Mouse (Mus musculus): ENCODE data around the gene Prkab1. TPM values are rescaled to one million over a fixed set of nuclear protein-coding genes. Genes with fewer than 3 reads are reported as not detected.

Gene Prkab1
- total and polyA plus RNA-seq, 2 experiments from 2014 or later, result 47.0 TPM

DNA sequence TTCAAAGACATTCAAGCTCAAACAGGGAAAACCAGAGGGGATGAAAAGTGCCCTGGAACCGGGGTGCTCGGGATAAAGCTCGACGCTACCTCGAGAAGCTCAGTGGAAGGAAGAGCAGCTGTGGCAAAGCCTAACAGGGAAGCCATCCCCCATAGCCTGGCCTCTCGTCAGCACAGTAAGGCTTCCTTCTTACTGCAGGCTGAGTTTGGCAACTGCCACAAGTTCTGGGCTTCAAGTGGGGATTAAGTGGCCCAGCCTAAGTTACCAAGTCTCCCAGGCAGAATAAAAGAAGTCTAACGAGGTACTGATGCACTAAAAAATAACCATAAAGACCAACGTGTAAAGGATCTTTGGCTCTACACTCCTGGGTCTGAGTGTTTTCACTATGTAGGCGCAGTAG lies 6.1 kb downstream of the Prkab1 start:
- TF ChIP-seq CTCF (IDR thresholded peaks at IDR 0.05), result no peak
- Histone ChIP-seq H3K9me3 (ENCODE audit: low read length) (no peaks in the 10 kb centered on the region), H3K4me1 (ENCODE audit: insufficient read depth, low read length) (peaks cover 6% of the 10 kb centered on the region), H3K9ac (replicated peaks; ENCODE audit: low read length, poor library complexity, severe bottlenecking) (no peak overlapping the region), H3K27ac (ENCODE audit: low read depth, low read length) (no peak overlapping the region), H3K4me2 (ENCODE audit: low read depth, low read length, poor library complexity, severe bottlenecking) (no peak overlapping the region), H3K27me3 (ENCODE audit: insufficient read depth, low read length) (no peaks in the 10 kb centered on the region), H3K4me3 (ENCODE audit: low read depth, low read length) (no peak overlapping the region), H3K36me3 (ENCODE audit: insufficient read depth, low read length) (peaks cover 75% of the 10 kb centered on the region)
- ATAC-seq (ENCODE audit: low FRiP score) (no peak), DNase-seq (ENCODE audit: low spot score) (no peak)
- 92% methylated on average over 9 of the region's 9 CpGs for WGBS

- H3K36me3 ChIP-seq (ENCODE audit: insufficient read depth, low read length), result peaks cover 81% of the 10 kb centered on the region
- no peak for ATAC-seq (ENCODE audit: low FRiP score)
- no peak overlapping the region for H3K4me2 ChIP-seq (ENCODE audit: low read depth, low read length, poor library complexity, severe bottlenecking)
- H3K9ac ChIP-seq (replicated peaks; ENCODE audit: low read length, poor library complexity, severe bottlenecking), result no peak overlapping the region
- TF ChIP-seq CTCF (IDR thresholded peaks at IDR 0.05), result no peak
- no peak overlapping the region for H3K27ac ChIP-seq (ENCODE audit: low read depth, low read length)
- no peaks in the 10 kb centered on the region for H3K4me1 ChIP-seq (ENCODE audit: insufficient read depth, low read length)
- no peak for DNase-seq (ENCODE audit: low spot score)
- 94% methylated on average over 8 of the region's 8 CpGs for WGBS
- no peaks in the 10 kb centered on the region for H3K27me3 ChIP-seq (ENCODE audit: insufficient read depth, low read length)
- no peak overlapping the region for H3K4me3 ChIP-seq (ENCODE audit: low read depth, low read length)
- no peaks in the 10 kb centered on the region for H3K9me3 ChIP-seq (ENCODE audit: low read length)
These were observed 6.9 kb downstream of the Prkab1 start for GRCm38 (mm10) chr5:116017391-116017790.

DNA sequence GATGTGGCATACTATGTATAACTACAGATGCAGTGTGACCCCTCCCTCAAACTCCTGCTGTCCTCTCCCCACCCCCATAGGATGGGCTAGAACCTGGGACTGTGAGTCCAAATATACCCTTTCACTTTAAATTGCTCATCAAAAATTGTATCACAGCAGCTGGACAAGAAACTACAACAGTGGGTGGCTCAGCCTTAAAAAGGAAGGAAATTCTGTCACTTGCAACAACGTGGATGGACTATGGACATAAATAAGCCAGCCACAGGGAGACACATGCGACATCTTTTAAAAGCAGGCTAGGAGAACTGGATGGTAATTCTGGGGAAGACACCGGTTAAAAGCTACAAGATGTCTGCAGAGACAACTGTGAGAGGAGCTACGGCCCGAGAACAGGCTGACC lies 7.8 kb downstream of the Prkab1 start:
- DNase-seq (ENCODE audit: low spot score), result no peak
- no peak overlapping the region for H3K4me3 ChIP-seq (ENCODE audit: low read depth, low read length)
- H3K36me3 ChIP-seq (ENCODE audit: insufficient read depth, low read length), result peaks cover 78% of the 10 kb centered on the region
- H3K27me3 ChIP-seq (ENCODE audit: insufficient read depth, low read length), result no peaks in the 10 kb centered on the region
- H3K4me2 ChIP-seq (ENCODE audit: low read depth, low read length, poor library complexity, severe bottlenecking), result no peak overlapping the region
- no peaks in the 10 kb centered on the region for H3K9me3 ChIP-seq (ENCODE audit: low read length)
- TF ChIP-seq CTCF (IDR thresholded peaks at IDR 0.05), result no peak
- no peak overlapping the region for H3K9ac ChIP-seq (replicated peaks; ENCODE audit: low read length, poor library complexity, severe bottlenecking)
- no peak for ATAC-seq (ENCODE audit: low FRiP score)
- no peaks in the 10 kb centered on the region for H3K4me1 ChIP-seq (ENCODE audit: insufficient read depth, low read length)
- WGBS, result 96% methylated on average over 5 of the region's 5 CpGs
- no peak overlapping the region for H3K27ac ChIP-seq (ENCODE audit: low read depth, low read length)

GRCm38 (mm10) chr5:116014237-116014636 lies 10.1 kb downstream of the Prkab1 start:
- Histone ChIP-seq H3K4me2 (ENCODE audit: low read depth, low read length, poor library complexity, severe bottlenecking) (no peak overlapping the region), H3K4me1 (ENCODE audit: insufficient read depth, low read length) (no peaks in the 10 kb centered on the region), H3K36me3 (ENCODE audit: insufficient read depth, low read length) (peaks cover 60% of the 10 kb centered on the region), H3K4me3 (ENCODE audit: low read depth, low read length) (no peak overlapping the region), H3K27ac (ENCODE audit: low read depth, low read length) (no peak overlapping the region), H3K9ac (replicated peaks; ENCODE audit: low read length, poor library complexity, severe bottlenecking) (no peak overlapping the region), H3K27me3 (ENCODE audit: insufficient read depth, low read length) (no peaks in the 10 kb centered on the region), H3K9me3 (ENCODE audit: low read length) (no peaks in the 10 kb centered on the region)
- ATAC-seq (ENCODE audit: low FRiP score) (no peak), DNase-seq (ENCODE audit: low spot score) (no peak)
- WGBS, result 94% methylated on average over 11 of the region's 11 CpGs
- TF ChIP-seq CTCF (IDR thresholded peaks at IDR 0.05), result no peak

DNA sequence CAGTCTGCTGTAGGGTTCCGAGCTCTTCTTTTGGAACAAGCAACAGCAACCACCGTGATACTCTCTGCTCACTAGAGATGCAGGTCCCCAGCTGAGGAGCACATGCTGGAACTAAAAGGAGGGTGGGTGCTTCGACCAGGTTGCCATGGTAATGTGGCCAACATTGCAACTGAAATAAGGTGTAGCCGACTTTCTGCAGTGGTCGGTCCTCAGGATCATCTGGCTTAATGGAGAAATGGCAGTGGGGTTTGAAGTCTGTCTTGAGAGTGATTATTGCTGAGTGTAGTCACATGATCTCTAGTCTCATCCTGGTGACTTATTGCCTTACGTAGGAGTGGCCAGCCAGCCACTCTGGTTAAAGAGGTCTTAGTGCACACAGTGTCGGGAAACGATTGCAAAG lies 10.5 kb downstream of the Prkab1 start:
- Histone ChIP-seq H3K27ac (ENCODE audit: low read depth, low read length) (no peak overlapping the region), H3K4me3 (ENCODE audit: low read depth, low read length) (no peak overlapping the region), H3K36me3 (ENCODE audit: insufficient read depth, low read length) (peaks cover 56% of the 10 kb centered on the region), H3K4me2 (ENCODE audit: low read depth, low read length, poor library complexity, severe bottlenecking) (no peak overlapping the region), H3K27me3 (ENCODE audit: insufficient read depth, low read length) (no peaks in the 10 kb centered on the region), H3K4me1 (ENCODE audit: insufficient read depth, low read length) (no peaks in the 10 kb centered on the region), H3K9me3 (ENCODE audit: low read length) (no peaks in the 10 kb centered on the region), H3K9ac (replicated peaks; ENCODE audit: low read length, poor library complexity, severe bottlenecking) (no peak overlapping the region)
- no peak for ATAC-seq (ENCODE audit: low FRiP score)
- no peak for DNase-seq (ENCODE audit: low spot score)
- no peak for TF ChIP-seq CTCF (IDR thresholded peaks at IDR 0.05)
- WGBS, result 72% methylated on average over 8 of the region's 8 CpGs

DNA sequence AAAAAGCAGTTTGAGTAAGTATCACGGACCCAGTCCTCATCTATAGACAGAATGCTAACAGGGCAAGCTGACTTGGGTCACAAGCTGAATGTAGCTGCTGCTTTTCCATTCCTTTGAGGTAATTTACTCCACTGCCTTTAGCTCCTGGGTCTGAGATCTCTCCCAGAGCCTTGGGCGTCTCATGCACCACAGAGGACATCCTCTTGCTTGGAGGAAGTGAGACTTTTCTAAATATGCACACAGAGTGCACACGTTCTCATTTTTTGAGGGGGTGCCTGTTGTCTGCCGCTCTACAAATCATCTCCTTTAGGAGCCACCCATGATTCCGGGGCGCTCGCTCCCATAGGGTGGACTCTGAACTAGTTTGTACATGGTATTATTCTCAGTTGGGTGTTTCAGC lies 11.8 kb downstream of the Prkab1 start:
- no peak for ATAC-seq (ENCODE audit: low FRiP score)
- Histone ChIP-seq H3K36me3 (ENCODE audit: insufficient read depth, low read length) (peaks cover 45% of the 10 kb centered on the region), H3K9me3 (ENCODE audit: low read length) (no peaks in the 10 kb centered on the region), H3K27ac (ENCODE audit: low read depth, low read length) (no peak overlapping the region), H3K4me2 (ENCODE audit: low read depth, low read length, poor library complexity, severe bottlenecking) (no peak overlapping the region), H3K4me1 (ENCODE audit: insufficient read depth, low read length) (no peaks in the 10 kb centered on the region), H3K27me3 (ENCODE audit: insufficient read depth, low read length) (no peaks in the 10 kb centered on the region), H3K9ac (replicated peaks; ENCODE audit: low read length, poor library complexity, severe bottlenecking) (no peak overlapping the region), H3K4me3 (ENCODE audit: low read depth, low read length) (no peak overlapping the region)
- DNase-seq (ENCODE audit: low spot score), result no peak
- 85% methylated on average over 7 of the region's 7 CpGs for WGBS
- TF ChIP-seq CTCF (IDR thresholded peaks at IDR 0.05), result no peak
